Mouse (Mus musculus) frontal cortex, postnatal 25 days (tissue): ENCODE measurements at regions not wholly inside any gene's neighbourhood (a gene's known extent, or its start where the extent isn't known, plus 50 kb on each side); places are given as distances from the start of the nearest gene placed in this dataset.

Experiments
- DNase-seq, 2 experiments: peaks; one replicate each; pipeline ENCODE4 v3.0.0; 2022; ENCODE audit warnings: low spot score in 2 of 2

DNA sequence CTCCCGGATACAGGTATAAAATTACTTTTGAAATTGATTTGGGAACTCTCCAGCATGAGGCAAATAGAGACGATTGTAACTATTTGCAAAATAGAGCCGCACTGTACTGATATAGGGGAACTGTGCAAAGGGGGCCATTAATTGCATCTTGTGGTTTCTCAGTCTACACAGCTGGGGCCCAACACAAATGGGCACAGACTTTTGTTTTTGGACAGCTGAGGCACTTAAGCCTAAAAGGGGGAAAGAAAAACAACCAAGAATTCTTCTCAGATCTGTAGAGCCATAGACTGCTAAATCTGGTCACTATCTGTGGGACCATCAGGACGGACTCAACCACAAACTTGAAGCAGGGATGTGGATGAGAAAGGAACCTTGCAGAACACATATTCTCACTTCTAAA is 347.9 kb downstream of the Cd83 start:
- DNase-seq, result no peak

DNA sequence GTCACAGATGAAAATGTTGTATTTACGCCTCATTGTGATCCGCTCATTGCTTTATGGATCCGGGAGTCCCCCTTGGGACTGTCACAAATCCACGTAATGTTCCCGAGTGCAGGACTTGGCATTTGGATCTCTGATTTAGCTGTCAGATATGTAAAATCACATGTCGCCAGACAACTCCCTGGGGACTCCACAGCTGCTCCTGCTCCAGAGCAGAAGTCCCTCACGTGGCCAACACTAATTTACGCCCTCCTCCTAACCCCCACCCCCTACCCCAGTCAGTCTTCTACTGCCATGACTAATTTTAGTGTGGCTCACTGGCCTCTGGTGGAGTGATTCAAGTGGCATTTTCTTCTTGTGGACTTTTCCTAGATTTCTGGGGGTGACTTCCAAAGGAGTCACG is 348.9 kb downstream of the Cd83 start:
- DNase-seq, result no peak

DNA sequence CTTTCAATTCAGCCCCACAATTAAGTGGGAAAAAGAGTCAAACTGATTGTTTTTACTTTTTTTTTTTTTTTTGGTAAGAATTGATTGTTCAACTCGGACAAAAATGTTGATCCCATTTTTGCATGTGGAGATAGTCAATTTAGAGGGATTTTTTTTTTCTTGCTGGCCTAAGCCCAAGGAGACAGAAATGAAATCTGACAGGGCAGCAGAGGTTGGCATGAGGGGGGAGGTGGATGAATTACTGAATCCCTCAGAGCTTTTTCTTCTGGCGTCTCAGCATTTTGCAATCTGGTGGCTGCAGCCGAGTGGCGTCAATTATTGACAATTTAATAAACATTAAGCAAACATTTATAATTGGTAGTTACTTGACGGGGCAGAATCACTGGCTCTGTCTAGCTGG is 356.6 kb downstream of the Cd83 start:
- DNase-seq, result no peak

- no peak for DNase-seq
Measured at GRCm38 (mm10) chr13:44145441-44145840, 360.9 kb downstream of the Cd83 start.

- DNase-seq, result no peak
Measured at GRCm38 (mm10) chr13:44147841-44148240, 363.3 kb downstream of the Cd83 start.

DNA sequence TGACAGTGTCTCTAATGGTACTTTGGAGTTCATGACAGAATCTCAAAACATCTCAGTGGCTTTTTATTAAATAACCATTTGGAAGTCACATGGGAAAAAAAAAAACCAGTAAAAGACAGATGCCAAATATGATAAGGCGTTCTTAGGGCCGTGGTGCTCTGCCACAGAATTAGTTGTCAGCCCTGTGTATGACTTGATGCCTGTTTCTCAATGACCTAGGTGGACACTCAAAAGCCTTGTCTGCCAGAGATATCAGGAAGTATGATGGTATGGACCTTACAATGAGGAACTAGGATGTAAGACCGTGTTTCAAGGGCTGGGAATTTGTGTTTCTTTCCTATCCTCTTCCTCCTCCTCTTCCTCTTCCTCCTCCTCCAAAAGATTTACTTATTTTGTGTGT is 364.9 kb downstream of the Cd83 start:
- no peak for DNase-seq

DNA sequence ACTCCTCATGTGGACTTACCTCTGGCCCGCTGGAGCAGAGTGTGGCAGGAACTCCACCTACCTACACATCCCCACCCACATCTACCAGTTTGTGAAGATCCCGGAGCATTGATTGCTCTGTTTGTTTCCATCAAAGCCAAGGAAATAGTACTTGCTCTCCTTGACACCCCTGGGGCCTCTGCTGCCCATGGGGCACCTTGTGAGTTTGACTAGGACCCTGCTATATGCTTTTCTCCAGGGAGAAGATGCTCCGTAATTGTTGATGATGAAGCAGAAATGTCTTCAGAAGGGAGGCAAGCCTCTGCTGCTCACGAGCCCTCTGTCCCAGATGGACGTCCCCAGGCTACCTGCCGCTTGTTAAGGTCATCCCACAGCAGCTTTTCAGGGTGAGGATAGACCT is 367.0 kb downstream of the Cd83 start:
- no peak for DNase-seq

DNA sequence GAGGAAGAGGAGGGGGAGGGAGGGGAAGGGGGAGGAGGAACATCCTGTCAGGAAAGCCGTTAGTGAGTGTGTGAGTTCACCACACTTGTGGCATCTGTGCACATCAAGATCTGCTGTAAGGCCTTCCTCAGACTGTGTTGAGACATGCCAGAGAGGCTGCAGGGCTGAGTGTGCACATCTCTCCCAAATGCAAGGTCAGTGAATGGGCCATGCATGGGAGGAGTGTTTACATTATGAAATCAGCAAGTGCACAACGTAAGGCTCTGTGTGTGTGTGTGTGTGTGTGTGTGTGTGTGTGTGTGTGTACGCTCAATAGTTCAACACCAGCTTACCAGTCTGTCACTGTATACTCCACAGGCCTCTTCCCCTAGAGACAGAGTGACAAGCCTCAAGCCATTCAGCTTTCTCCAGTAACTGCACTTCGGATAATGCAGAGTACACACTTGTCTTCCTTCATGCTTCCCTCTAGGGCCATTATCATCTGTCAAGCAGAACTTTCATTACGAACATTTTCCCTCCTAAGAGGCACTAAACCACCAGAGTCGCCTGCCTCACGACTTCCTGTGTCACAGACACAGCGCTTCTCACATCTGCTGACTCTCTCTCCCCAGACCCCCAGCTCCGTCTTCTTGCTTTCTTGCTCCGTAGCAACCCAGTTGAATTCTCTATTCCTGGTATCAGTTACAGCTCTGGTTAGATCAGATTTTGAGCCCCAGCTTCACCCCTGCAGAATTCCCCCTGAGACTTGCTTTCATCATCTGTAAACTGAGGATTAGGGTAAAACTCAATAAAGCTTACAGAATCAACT is 368.4 kb downstream of the Cd83 start:
- no peak for DNase-seq

DNA sequence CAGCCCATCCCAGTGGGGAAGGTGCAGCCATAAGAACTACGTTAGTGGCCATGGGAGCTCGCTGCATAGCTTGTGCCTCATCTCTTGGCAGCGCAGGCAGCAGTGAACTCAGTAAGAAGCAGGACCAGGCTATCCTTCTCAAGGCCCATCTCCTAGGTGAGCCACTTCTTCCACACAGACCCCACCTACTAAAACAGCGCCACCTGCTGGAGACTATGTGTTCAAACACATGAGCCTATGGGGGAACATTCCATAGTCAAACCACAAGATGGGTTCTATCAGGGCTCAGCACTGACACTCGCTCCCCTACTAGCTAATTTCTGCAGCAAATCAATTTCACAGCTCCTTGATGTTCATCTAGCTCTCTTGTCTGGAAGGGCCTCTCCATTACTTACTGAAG is 369.2 kb downstream of the Cd83 start:
- no peak for DNase-seq

DNA sequence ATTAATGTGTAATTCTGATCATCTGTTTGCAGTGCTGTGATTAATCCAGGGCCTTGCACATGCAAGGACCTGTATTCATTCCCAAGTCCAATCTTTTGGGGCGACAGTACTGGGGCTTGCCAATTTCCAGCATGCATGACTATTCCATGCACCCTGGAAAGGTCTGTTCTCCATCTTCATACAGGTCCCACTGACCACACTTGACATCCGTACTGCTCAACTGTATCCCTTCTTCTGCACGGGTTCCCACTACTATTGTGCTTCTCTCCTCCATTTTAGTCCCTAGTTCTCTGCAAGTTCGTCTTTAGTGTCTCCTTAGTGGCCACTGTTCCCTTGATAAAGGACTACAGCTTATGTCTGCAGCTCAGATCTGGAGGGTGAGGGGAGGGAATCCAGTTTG is 371.4 kb downstream of the Cd83 start:
- no peak for DNase-seq

GRCm38 (mm10) chr13:44156546-44156945 is 372.0 kb downstream of the Cd83 start:
- no peak for DNase-seq

GRCm38 (mm10) chr13:44157236-44157635 is 372.7 kb downstream of the Cd83 start:
- DNase-seq, result no peak

DNA sequence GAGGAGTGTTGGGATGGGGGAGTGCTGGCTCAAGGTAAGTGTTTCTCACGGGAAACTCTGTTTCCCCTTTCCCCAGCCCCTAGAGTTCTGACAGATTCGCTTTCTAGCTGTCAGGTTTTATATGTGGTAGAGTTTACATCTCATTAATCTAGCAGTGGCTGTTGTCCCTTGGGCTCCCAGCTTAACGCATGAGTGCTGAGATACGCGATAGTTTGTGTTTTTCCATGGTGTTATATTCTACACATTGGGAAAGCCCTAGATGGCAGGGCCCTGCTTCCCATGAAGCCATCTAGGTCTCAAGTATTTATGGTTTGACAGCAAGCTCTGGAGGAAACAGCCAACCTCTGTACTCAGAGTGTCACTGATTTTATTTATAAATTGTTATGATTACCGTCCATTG is 373.8 kb downstream of the Cd83 start:
- no peak for DNase-seq

DNA sequence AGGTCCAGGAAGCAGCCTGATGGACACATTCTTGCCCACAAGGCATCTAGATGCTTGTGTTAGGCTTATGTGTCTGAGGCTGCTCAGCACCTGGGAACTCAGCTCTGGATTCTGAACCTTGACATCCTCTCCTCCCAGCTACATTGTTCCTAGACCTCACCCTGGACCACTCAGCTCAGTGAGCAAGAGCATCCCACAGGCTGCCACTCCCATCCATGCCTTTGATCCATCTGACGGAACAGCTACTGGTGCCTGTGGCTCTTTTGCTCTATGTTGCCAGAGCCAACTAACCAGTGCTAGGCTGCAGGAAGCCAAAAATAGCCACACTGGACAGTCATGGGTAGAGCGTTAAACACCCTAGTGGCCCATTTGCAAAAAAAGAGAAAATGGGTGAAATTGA is 374.8 kb downstream of the Cd83 start:
- no peak for DNase-seq

GRCm38 (mm10) chr13:44164746-44165145 is 380.2 kb downstream of the Cd83 start:
- no peak for DNase-seq

DNA sequence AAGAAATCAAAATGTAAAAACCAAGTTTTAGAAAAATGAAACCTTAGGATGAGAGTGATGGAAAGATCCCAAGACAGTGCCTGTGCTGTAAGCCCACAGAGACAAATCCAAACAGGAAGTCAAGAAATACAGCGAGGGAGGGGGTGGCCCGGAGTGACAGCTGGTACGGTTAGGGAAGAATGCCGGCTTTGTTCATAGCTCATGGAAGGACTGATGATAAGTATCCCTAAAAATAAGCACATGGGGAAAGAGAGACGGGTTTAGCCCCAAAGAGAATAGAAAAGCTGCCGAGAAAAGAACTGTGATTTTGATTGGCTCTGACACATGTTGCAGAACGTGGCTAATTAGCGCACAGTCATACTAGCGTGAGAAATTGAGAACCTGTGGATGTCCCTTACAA is 382.6 kb downstream of the Cd83 start:
- no peak for DNase-seq

- DNase-seq, result no peak
Measured at GRCm38 (mm10) chr13:44168186-44168585, 383.6 kb downstream of the Cd83 start.

- DNase-seq, result no peak
Measured at GRCm38 (mm10) chr13:44171639-44172038, 387.1 kb downstream of the Cd83 start.

DNA sequence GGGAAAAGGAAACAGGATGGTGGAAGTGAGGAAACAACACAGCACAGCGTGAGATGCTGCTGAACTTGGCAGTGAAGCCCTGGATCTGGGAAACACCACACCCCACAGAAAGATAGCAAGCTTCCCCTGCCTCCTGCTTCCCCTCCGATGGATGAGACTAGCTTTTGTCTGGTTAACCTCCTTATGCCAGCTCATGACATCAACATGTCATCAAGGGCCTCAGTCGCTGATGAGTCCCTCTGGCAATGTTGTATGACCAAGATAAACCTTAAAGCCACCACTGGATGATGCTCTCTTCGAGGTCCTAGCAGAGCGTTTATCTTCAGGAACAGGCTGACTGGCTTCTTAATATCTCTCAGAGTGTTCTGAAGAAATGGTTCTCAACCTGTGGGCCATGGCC is 388.1 kb downstream of the Cd83 start:
- DNase-seq, result no peak

GRCm38 (mm10) chr13:44174236-44174635 is 389.7 kb downstream of the Cd83 start:
- DNase-seq, result no peak

- no peak for DNase-seq
Measured at GRCm38 (mm10) chr13:44175300-44176036, 390.9 kb downstream of the Cd83 start.

DNA sequence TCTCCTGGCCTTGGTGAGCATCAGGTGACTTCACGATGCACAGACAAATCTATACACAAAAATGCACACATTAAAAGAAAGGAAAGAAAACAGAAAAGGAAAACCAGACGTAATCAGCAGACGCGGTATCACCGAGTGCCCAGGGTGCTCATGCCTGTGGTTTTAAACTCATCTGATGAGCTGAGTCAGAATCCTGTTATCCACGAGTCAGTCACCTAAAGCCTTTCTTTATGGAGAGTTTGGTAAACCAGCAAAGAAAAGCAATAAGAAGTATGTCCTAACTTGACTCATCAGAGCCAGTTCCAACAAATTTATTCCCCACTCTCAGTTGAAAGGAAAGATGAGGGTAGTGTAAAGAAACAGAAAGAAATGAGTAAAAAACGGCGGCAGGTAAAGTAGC is 391.5 kb downstream of the Cd83 start:
- DNase-seq, result no peak

DNA sequence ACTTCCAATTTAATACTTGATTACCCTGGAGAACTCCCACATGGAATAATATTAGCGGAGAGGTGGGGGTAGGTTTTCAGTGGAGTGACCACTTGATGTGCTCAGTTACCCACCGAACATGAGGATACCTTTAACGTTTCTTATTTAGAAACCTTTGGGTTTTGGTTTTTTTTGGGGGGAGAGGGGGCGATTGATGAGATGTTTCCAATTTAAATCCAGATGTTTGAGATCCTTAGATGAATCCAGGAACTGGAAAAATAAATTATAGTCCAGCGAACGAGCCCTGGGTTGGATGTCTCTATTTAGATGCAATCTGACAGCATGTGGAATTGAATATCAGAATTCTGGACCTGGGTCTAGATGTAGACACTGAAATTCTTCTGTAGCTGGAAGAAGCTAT is 393.4 kb downstream of the Cd83 start:
- DNase-seq, result no peak
